Mouse (Mus musculus): ENCODE measurements around the gene Ltbp3. TPM values are rescaled to one million over a fixed set of nuclear protein-coding genes. Genes with fewer than 3 reads are reported as not detected.
A peak's percentile ranks its signal among the peaks of the same experiment; 100 is the strongest.

Ltbp3 gene
- polyA plus RNA-seq, 1 experiment from 2014 or later = 27.7 TPM

- Histone ChIP-seq H3K9ac (0 out of 2 replicates have a peak overlapping the region, but pooled peaks have one; percentile 46), H3K36me3 (peaks cover 44% of the 10 kb centered on the region), H3K4me3 (peak overlapping the region; percentile 4; the same call in 1 of the 2 replicates), H3K9me3 (replicated peaks) (no peaks in the 10 kb centered on the region), H3K27ac (ENCODE audit: poor library complexity, severe bottlenecking) (peak overlapping the region; percentile 84), H3K4me1 (replicated peaks) (peaks cover 24% of the 10 kb centered on the region), H3K27me3 (replicated peaks) (no peaks in the 10 kb centered on the region), H3K4me2 (peak overlapping the region; percentile 90; the same call in 1 of the 2 replicates)
- 0 out of 2 replicates have a peak, but pooled peaks have one; percentile 12 for ATAC-seq (ENCODE audit: insufficient number of reproducible peaks, low FRiP score)
- 32% methylated on average over 5 of the region's 5 CpGs for WGBS
These were observed 54.3 kb downstream of the Ltbp3 start for GRCm38 (mm10) chr19:5794771-5795576.

GRCm38 (mm10) chr19:5795668-5796572, 55.2 kb downstream of the Ltbp3 start:
- 63% methylated on average over 11 of the region's 11 CpGs for WGBS
- no peak for ATAC-seq (ENCODE audit: insufficient number of reproducible peaks, low FRiP score)
- H3K4me3 ChIP-seq = peak overlapping the region; percentile 93
- peaks cover 49% of the 10 kb centered on the region for H3K36me3 ChIP-seq
- H3K4me1 ChIP-seq (replicated peaks) = peaks cover 24% of the 10 kb centered on the region
- H3K9ac ChIP-seq = peak overlapping the region; percentile 91
- H3K9me3 ChIP-seq (replicated peaks) = no peaks in the 10 kb centered on the region
- H3K27me3 ChIP-seq (replicated peaks) = no peaks in the 10 kb centered on the region
- peak overlapping the region; percentile 90 for H3K4me2 ChIP-seq
- peak overlapping the region; percentile 84 for H3K27ac ChIP-seq (ENCODE audit: poor library complexity, severe bottlenecking)

GRCm38 (mm10) chr19:5796573-5797111, 55.9 kb downstream of the Ltbp3 start:
- Histone ChIP-seq H3K9me3 (replicated peaks) (no peaks in the 10 kb centered on the region), H3K9ac (peak overlapping the region; percentile 91), H3K27ac (ENCODE audit: poor library complexity, severe bottlenecking) (peak overlapping the region; percentile 84), H3K4me2 (peak overlapping the region; percentile 90), H3K27me3 (replicated peaks) (no peaks in the 10 kb centered on the region), H3K4me1 (replicated peaks) (peaks cover 24% of the 10 kb centered on the region), H3K36me3 (peaks cover 49% of the 10 kb centered on the region), H3K4me3 (peak overlapping the region; percentile 93)
- ATAC-seq (ENCODE audit: insufficient number of reproducible peaks, low FRiP score) = no peak
- 66% methylated on average over 7 of the region's 7 CpGs for WGBS

- Histone ChIP-seq H3K4me1 (replicated peaks) (peaks cover 24% of the 10 kb centered on the region), H3K9ac (peak overlapping the region; percentile 91), H3K4me2 (peak overlapping the region; percentile 90), H3K27ac (ENCODE audit: poor library complexity, severe bottlenecking) (peak overlapping the region; percentile 84), H3K4me3 (peak overlapping the region; percentile 93), H3K36me3 (peaks cover 49% of the 10 kb centered on the region), H3K9me3 (replicated peaks) (no peaks in the 10 kb centered on the region), H3K27me3 (replicated peaks) (no peaks in the 10 kb centered on the region)
- WGBS = 19% methylated on average over 7 of the region's 7 CpGs
- no peak for ATAC-seq (ENCODE audit: insufficient number of reproducible peaks, low FRiP score)
These were observed 56.8 kb downstream of the Ltbp3 start for GRCm38 (mm10) chr19:5797381-5798111.

GRCm38 (mm10) chr19:5798700-5799479, 58.2 kb downstream of the Ltbp3 start:
- no peaks in the 10 kb centered on the region for H3K9me3 ChIP-seq (replicated peaks)
- H3K9ac ChIP-seq = peak overlapping the region; percentile 96
- H3K27ac ChIP-seq (ENCODE audit: poor library complexity, severe bottlenecking) = peak overlapping the region; percentile 76
- H3K4me3 ChIP-seq = peak overlapping the region; percentile 93
- no peaks in the 10 kb centered on the region for H3K27me3 ChIP-seq (replicated peaks)
- H3K36me3 ChIP-seq = peaks cover 49% of the 10 kb centered on the region
- peak overlapping the region; percentile 85 for H3K4me2 ChIP-seq
- no peak for ATAC-seq (ENCODE audit: insufficient number of reproducible peaks, low FRiP score)
- WGBS = 1% methylated on average over 7 of the region's 7 CpGs
- peaks cover 27% of the 10 kb centered on the region for H3K4me1 ChIP-seq (replicated peaks)

- peak overlapping the region; percentile 100 for H3K9ac ChIP-seq
- no peak for ATAC-seq (ENCODE audit: insufficient number of reproducible peaks, low FRiP score)
- H3K27ac ChIP-seq (ENCODE audit: poor library complexity, severe bottlenecking) = peak overlapping the region; percentile 98
- peaks cover 33% of the 10 kb centered on the region for H3K4me1 ChIP-seq (replicated peaks)
- 0% methylated on average over 10 of the region's 10 CpGs for WGBS
- peak overlapping the region; percentile 93 for H3K4me3 ChIP-seq
- H3K27me3 ChIP-seq (replicated peaks) = no peaks in the 10 kb centered on the region
- H3K36me3 ChIP-seq = peaks cover 47% of the 10 kb centered on the region
- H3K4me2 ChIP-seq = peak overlapping the region; percentile 65
- H3K9me3 ChIP-seq (replicated peaks) = no peaks in the 10 kb centered on the region
These were observed 59.1 kb downstream of the Ltbp3 start for GRCm38 (mm10) chr19:5799566-5800349.

GRCm38 (mm10) chr19:5800350-5800631, 59.6 kb downstream of the Ltbp3 start:
- Histone ChIP-seq H3K36me3 (peaks cover 42% of the 10 kb centered on the region), H3K4me1 (replicated peaks) (peaks cover 35% of the 10 kb centered on the region), H3K27ac (ENCODE audit: poor library complexity, severe bottlenecking) (peak overlapping the region; percentile 98), H3K4me3 (peak overlapping the region; percentile 93), H3K4me2 (peak overlapping the region; percentile 65), H3K9me3 (replicated peaks) (no peaks in the 10 kb centered on the region), H3K9ac (peak overlapping the region; percentile 100), H3K27me3 (replicated peaks) (no peaks in the 10 kb centered on the region)
- 0% methylated on average over 2 of the region's 2 CpGs for whole genome bisulfite sequencing
- no peak for ATAC-seq (ENCODE audit: insufficient number of reproducible peaks, low FRiP score)

GRCm38 (mm10) chr19:5800632-5801431, 60.1 kb downstream of the Ltbp3 start:
- peak overlapping the region; percentile 100 for H3K9ac ChIP-seq
- peak overlapping the region; percentile 65 for H3K4me2 ChIP-seq
- peak overlapping the region; percentile 93 for H3K4me3 ChIP-seq
- ATAC-seq (ENCODE audit: insufficient number of reproducible peaks, low FRiP score) = no peak
- WGBS = under 1% methylated on average over 19 of the region's 19 CpGs
- no peaks in the 10 kb centered on the region for H3K27me3 ChIP-seq (replicated peaks)
- peaks cover 36% of the 10 kb centered on the region for H3K4me1 ChIP-seq (replicated peaks)
- peaks cover 37% of the 10 kb centered on the region for H3K36me3 ChIP-seq
- no peaks in the 10 kb centered on the region for H3K9me3 ChIP-seq (replicated peaks)
- peak overlapping the region; percentile 98 for H3K27ac ChIP-seq (ENCODE audit: poor library complexity, severe bottlenecking)

- Histone ChIP-seq H3K9me3 (replicated peaks) (no peaks in the 10 kb centered on the region), H3K9ac (peak overlapping the region; percentile 100), H3K4me3 (peak overlapping the region; percentile 93), H3K36me3 (peaks cover 30% of the 10 kb centered on the region), H3K27ac (ENCODE audit: poor library complexity, severe bottlenecking) (peak overlapping the region; percentile 98), H3K27me3 (replicated peaks) (no peaks in the 10 kb centered on the region), H3K4me1 (replicated peaks) (peaks cover 36% of the 10 kb centered on the region), H3K4me2 (peak overlapping the region; percentile 65)
- under 1% methylated on average over 3 of the region's 3 CpGs for WGBS
- ATAC-seq (ENCODE audit: insufficient number of reproducible peaks, low FRiP score) = no peak
These were observed 60.8 kb downstream of the Ltbp3 start for GRCm38 (mm10) chr19:5801432-5801964.

Measured in heart, embryonic 12.5 days (tissue).